Mouse (Mus musculus) hindbrain, embryonic 13.5 days (tissue): ENCODE data around the gene Rinl. TPM values are rescaled to one million over a fixed set of nuclear protein-coding genes. Genes with fewer than 3 reads are reported as not detected.

ENCODE experiments used
- ATAC-seq: fragments of 200-750 bp; cut with Nextera tagmentation; 2 replicates; pipeline ENCODE4 v1.8.0; 2017; ENCODE audit warnings: moderate TSS enrichment; ENCODE audit not compliant: low FRiP score
- H3K27ac ChIP-seq: fragments of 300-500 bp; sonication (generic); 2 replicates; pipeline ENCODE4 v1.5.1; 2015; ENCODE audit warnings: inconsistent platforms, mild to moderate bottlenecking, moderate library complexity
- H3K27me3 ChIP-seq: fragments of 300-500 bp; sonication (generic); 2 replicates; pipeline ENCODE4 v1.6.1; 2015; ENCODE audit warnings: mild to moderate bottlenecking, inconsistent platforms
- H3K36me3 ChIP-seq: fragments of 300-500 bp; sonication (generic); 2 replicates; pipeline ENCODE4 v1.6.1; 2015; ENCODE audit warnings: mild to moderate bottlenecking, inconsistent platforms
- H3K4me1 ChIP-seq: fragments of 300-500 bp; sonication (generic); replicated peaks from 2 replicates; pipeline ENCODE4 v1.6.1; 2015; ENCODE audit warnings: inconsistent platforms
- H3K4me2 ChIP-seq: fragments of 300-500 bp; sonication (generic); 2 replicates; pipeline ENCODE4 v1.6.1; 2015; ENCODE audit warnings: inconsistent platforms, mild to moderate bottlenecking, moderate library complexity
- H3K4me3 ChIP-seq: fragments of 300-500 bp; sonication (generic); 2 replicates; pipeline ENCODE4 v1.5.1; 2015; ENCODE audit warnings: mild to moderate bottlenecking, inconsistent platforms
- H3K9ac ChIP-seq: fragments of 300-500 bp; sonication (generic); 2 replicates; pipeline ENCODE4 v1.6.1; 2015; ENCODE audit warnings: mild to moderate bottlenecking, inconsistent platforms
- H3K9me3 ChIP-seq: fragments of 300-500 bp; sonication (generic); 2 replicates; pipeline ENCODE4 v1.6.1; 2016; ENCODE audit warnings: inconsistent platforms
- WGBS: fragments of 180-500 bp; shearing (Covaris S2); methylation state at CpG from one replicate; pipeline ENCODE4 v1.1.7; 2015; 5-methylcytosine and 5-hydroxymethylcytosine counted together
- polyA plus RNA-seq: library from polyadenylated mRNA; unstranded; fragments of >200 nt; fragmentation: Nextera tagmentation; extraction: Ambion mirVana; gene quantifications from 2 replicates; pipeline ENCODE4 v1.2.1, GENCODE M21; 2015

Rinl gene
- polyA plus RNA-seq, 1 experiment from 2014 or later: 2.7 TPM

DNA sequence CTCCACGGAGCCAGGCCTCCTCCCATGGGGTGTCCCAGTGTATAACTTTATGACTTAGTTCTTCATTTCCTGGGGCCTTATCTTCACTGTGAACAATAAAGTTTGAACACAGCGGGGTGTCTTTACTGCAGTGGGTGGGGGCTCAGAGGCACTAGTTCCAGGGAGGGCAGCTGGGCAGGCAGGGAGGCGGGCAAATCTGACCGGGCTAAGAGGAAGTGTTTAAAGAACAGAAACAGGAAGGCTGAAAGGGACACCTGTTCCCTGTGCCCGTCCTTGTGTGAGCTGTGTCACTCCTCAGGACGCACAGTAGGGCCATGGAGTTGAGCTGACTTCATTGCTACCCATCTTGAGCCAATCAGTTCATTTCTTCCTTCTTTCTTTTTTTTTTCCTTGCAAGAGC is 43.4 kb downstream of the Rinl start:
- Histone ChIP-seq H3K4me2 (no peak overlapping the region), H3K36me3 (peaks cover 25% of the 10 kb centered on the region), H3K27ac (no peak overlapping the region), H3K4me3 (no peak overlapping the region), H3K9ac (no peak overlapping the region), H3K4me1 (no peaks in the 10 kb centered on the region), H3K9me3 (no peaks in the 10 kb centered on the region), H3K27me3 (no peaks in the 10 kb centered on the region)
- WGBS: 73% methylated on average over 6 of the region's 6 CpGs
- ATAC-seq: no peak

DNA sequence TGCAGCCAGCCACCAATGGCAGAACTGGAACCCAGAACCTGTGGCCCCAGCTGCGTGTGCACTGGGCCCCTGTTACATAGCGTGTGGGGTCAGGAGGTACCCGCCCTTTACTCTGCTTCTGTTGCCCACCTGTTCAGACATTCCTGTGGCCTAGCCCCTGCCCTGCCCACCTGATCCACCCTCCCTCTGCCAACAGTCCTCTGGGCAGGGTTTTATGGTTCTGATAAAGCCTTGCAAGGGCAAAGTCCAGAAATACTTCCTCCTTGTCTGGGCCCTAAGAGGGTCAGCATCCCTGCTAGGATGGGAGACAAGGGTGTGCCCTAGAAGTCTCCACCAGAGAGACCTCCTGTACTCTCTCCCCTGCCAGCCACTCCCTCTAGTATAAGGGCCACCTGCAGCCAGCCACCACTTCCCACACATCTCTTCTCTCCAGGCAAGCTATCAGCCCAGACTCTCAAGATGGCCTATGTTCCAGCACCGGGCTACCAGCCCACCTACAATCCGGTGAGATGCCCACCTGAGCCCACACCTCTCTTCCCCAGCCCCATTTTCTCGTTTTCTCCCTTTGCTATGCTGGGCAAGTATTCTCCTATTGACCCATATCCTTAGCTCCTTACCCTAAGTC is 45.1 kb downstream of the Rinl start, which contains the start of gene Lgals4:
Gene Lgals4, plus strand, starts transcription at position 132 of the 625 bp plus-strand sequence.
- H3K36me3 ChIP-seq: peaks cover 25% of the 10 kb centered on the region
- H3K9ac ChIP-seq: no peak within 1 kb of the TSS
- H3K4me1 ChIP-seq: no peaks in the 10 kb centered on the region
- no peak within 1 kb of the TSS for H3K4me3 ChIP-seq
- no peak within 1 kb of the TSS for H3K4me2 ChIP-seq
- H3K27ac ChIP-seq: no peak within 1 kb of the TSS
- H3K9me3 ChIP-seq: no peaks in the 10 kb centered on the region
- H3K27me3 ChIP-seq: no peaks in the 10 kb centered on the region
- ATAC-seq: no peak
- 84% methylated on average over 6 of the region's 6 CpGs for WGBS

GRCm38 (mm10) chr7:28836936-28837335 is 48.2 kb downstream of the Rinl start:
- WGBS: 90% methylated on average over 5 of the region's 5 CpGs
- H3K4me2 ChIP-seq: no peak overlapping the region
- peaks cover 2% of the 10 kb centered on the region for H3K36me3 ChIP-seq
- ATAC-seq: no peak
- no peak overlapping the region for H3K27ac ChIP-seq
- no peak overlapping the region for H3K9ac ChIP-seq
- no peaks in the 10 kb centered on the region for H3K4me1 ChIP-seq
- H3K4me3 ChIP-seq: no peak overlapping the region
- H3K27me3 ChIP-seq: no peaks in the 10 kb centered on the region
- H3K9me3 ChIP-seq: no peaks in the 10 kb centered on the region

- Histone ChIP-seq H3K27ac (no peak overlapping the region), H3K4me1 (no peaks in the 10 kb centered on the region), H3K9ac (no peak overlapping the region), H3K4me3 (no peak overlapping the region), H3K4me2 (no peak overlapping the region), H3K9me3 (no peaks in the 10 kb centered on the region), H3K36me3 (no peaks in the 10 kb centered on the region), H3K27me3 (no peaks in the 10 kb centered on the region)
- no peak for ATAC-seq
- 86% methylated on average over 9 of the region's 9 CpGs for WGBS
Observed at GRCm38 (mm10) chr7:28838331-28838730, 49.6 kb downstream of the Rinl start.

GRCm38 (mm10) chr7:28847273-28847672 is 58.5 kb downstream of the Rinl start:
- Histone ChIP-seq H3K4me3 (no peak overlapping the region), H3K36me3 (no peaks in the 10 kb centered on the region), H3K9me3 (no peaks in the 10 kb centered on the region), H3K9ac (no peak overlapping the region), H3K27me3 (no peaks in the 10 kb centered on the region), H3K4me2 (no peak overlapping the region), H3K4me1 (no peaks in the 10 kb centered on the region), H3K27ac (no peak overlapping the region)
- 89% methylated on average over 1 of the region's 1 CpGs for WGBS
- ATAC-seq: no peak

Other genes with a start within 250 kb of the Rinl start
- not detected in 2 replicates for gene Sycn, start 248.1 kb upstream of the Rinl start, polyA plus RNA-seq
- gene Nccrp1, start 241.7 kb upstream of the Rinl start, polyA plus RNA-seq: 0.13 TPM in 1 of 2 replicates, not detected in the other
- 20.7 and 21.6 TPM in 2 replicates for gene Samd4b, start 190.8 kb upstream of the Rinl start, polyA plus RNA-seq
- gene Pak4, start 190.8 kb upstream of the Rinl start, polyA plus RNA-seq: 21.5 and 22.1 TPM in 2 replicates
- not detected in 2 replicates for gene Acp7, start 157.6 kb upstream of the Rinl start, polyA plus RNA-seq
- gene Fbxo27, start 96.1 kb upstream of the Rinl start, polyA plus RNA-seq: 7.0 and 7.4 TPM in 2 replicates
- 3.1 and 3.4 TPM in 2 replicates for gene Fbxo17, start 72.2 kb upstream of the Rinl start, polyA plus RNA-seq
- gene Mrps12, start 47.1 kb upstream of the Rinl start, polyA plus RNA-seq: 108 and 114 TPM in 2 replicates
- 20.6 and 22.6 TPM in 2 replicates for gene Sars2, start 47.0 kb upstream of the Rinl start, polyA plus RNA-seq
- gene Ccer2, start 32.8 kb upstream of the Rinl start, polyA plus RNA-seq: 3.1 and 3.6 TPM in 2 replicates
- gene Sirt2, start 22.2 kb upstream of the Rinl start, polyA plus RNA-seq: 105 and 111 TPM in 2 replicates
- gene Nfkbib, start 21.5 kb upstream of the Rinl start, polyA plus RNA-seq: 58.6 and 59.5 TPM in 2 replicates
- 200 and 202 TPM in 2 replicates for gene Hnrnpl, start 19.6 kb downstream of the Rinl start, polyA plus RNA-seq
- gene Ech1, start 36.2 kb downstream of the Rinl start, polyA plus RNA-seq: 81.8 and 87.5 TPM in 2 replicates
- 5.6 and 6.3 TPM in 2 replicates for gene Lgals4, start 44.9 kb downstream of the Rinl start, polyA plus RNA-seq
- gene Lgals7, start 74.9 kb downstream of the Rinl start, polyA plus RNA-seq: 6.4 and 7.4 TPM in 2 replicates
- gene Capn12, start 92.5 kb downstream of the Rinl start, polyA plus RNA-seq: 0.38 and 0.43 TPM in 2 replicates
- 136 and 138 TPM in 2 replicates for gene Actn4, start 173.4 kb downstream of the Rinl start, polyA plus RNA-seq
- 315 and 332 TPM in 2 replicates for gene Eif3k, start 192.9 kb downstream of the Rinl start, polyA plus RNA-seq
- 4.1 and 6.4 TPM in 2 replicates for gene Map4k1, start 193.1 kb downstream of the Rinl start, polyA plus RNA-seq